Mouse (Mus musculus): Measurements from ENCODE around the gene Ipo7.

Ipo7 gene

GRCm38 (mm10) chr7:110101266-110101665 lies 83.2 kb downstream of the Ipo7 start:
- DNase-seq (ENCODE audit: low spot score in 2 of 2), result no peak

DNA sequence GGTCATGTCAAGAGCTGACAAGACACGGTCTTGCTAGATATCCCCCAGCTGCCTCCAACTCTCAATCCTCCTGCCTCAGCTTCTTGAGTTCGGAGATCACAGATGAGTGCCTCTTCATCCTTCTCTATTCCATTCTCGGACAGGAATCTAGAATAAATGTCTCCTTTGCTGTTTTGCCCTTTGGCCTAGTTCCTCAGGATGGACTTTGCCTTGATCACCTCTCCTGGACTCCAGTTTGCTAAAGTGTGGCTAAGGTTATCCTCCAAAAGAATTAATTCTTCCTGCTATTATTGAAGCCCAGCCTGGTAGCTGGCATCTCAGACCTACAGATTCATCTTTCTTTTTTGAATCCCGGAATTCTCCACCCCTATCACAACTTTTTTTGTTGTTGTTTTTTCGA lies 87.0 kb downstream of the Ipo7 start:
- no peak for DNase-seq (ENCODE audit: low spot score in 2 of 2)
